Mouse (Mus musculus): ENCODE data around the gene Akap2. TPM values are rescaled to one million over a fixed set of nuclear protein-coding genes. Genes with fewer than 3 reads are reported as not detected.

Akap2 gene
- polyA plus RNA-seq, 1 experiment, result not detected

DNA sequence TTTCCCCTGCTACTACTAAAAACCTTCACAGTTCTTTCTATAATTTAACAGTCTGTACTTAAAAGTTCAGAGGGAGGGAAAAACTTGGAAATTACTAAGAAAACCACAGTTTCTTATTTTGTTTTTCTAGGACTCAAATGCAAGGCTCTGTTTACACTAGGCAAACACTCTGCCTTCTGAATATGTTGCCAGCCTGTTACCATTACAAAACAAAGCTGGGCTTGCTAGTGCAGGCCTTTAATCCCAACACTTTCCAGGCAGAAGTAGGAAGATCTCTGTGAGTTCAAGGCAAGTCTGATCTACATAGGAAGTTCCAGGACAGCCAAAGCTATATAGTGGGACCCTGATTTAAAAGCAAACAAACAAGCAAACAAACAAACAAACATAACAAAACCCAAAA is 58.1 kb downstream of the Akap2 start:
- Histone ChIP-seq H3K27ac (ENCODE audit: insufficient read depth, low read depth, low read length) (no peak overlapping the region), H3K4me1 (ENCODE audit: control insufficient read depth, insufficient read depth, low read length) (peaks cover 3% of the 10 kb centered on the region; the same call in 1 of the 2 replicates), H3K4me3 (ENCODE audit: insufficient read depth, low read depth, low read length) (no peak overlapping the region)
- no peak for TF ChIP-seq CTCF (IDR thresholded peaks at IDR 0.05; ENCODE audit: insufficient read depth, low read depth, low read length)
- TF ChIP-seq POLR2A (IDR thresholded peaks at IDR 0.05; ENCODE audit: insufficient read depth, low read depth, low read length), result no peak

DNA sequence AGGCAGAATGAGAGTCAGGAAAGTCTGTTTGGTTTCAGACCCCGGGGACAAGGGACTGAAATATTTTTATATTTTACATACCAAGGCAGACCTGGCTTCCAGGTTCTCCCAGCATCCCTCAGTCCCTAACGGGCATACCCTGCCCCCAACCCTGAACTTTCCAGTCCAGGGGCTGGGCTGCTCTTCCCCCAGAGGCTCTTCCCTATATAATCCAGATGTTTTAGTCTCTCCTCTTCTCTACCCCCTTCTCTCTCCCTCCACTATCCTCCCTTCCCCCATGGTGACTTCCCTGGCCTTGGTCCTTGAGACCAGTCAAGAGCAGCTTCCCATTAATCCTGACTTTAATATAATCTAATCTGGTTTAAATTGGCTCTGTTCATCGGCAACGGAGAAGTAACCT is 62.9 kb downstream of the Akap2 start:
- WGBS, result 57% methylated on average over 4 of the region's 4 CpGs
- TF ChIP-seq POLR2A (IDR thresholded peaks at IDR 0.05; ENCODE audit: insufficient read depth, low read depth, low read length) (no peak), CTCF (IDR thresholded peaks at IDR 0.05; ENCODE audit: insufficient read depth, low read depth, low read length) (no peak)

DNA sequence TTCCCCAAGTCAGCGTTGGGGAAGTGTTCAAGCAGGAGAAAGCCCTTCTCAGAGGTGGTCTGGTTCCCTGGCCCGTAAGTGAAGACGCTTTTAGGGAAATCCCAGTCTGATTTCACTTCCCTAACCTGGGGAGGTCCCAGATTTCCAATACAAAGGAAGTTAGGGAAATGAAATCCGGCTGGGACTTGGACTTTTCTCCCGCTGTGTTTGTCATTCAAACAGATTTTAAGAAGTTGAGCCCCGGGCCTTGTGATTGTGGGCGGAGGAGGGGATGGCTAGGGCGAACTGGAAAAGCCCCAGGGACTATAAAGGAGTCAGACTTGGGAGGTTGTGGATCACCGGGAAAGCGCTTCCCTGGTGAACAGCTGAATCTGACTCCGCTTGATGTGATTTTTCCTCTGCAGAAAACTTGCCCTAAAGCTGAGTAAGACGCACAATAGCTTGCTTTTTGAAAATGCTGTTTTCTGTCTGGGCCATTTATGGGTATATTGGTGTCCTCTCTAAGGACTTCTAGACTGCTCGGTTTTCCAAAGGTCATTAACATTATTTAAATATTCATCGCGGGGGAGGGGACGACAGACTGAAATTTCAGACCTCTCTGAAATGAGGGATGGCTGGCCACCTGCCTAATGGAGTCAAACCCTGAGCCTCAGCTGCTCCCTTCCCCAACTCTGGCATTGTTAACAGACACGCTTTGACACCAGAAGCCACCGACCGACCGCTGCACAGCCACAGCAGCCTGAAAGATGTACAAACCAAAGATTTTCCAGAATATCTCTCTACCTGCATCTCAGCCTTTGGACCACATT is 63.6 kb downstream of the Akap2 start:
- WGBS, result 46% methylated on average over 20 of the region's 20 CpGs
- Histone ChIP-seq H3K27ac (ENCODE audit: insufficient read depth, low read depth, low read length) (no peak overlapping the region), H3K4me3 (ENCODE audit: insufficient read depth, low read depth, low read length) (no peak overlapping the region), H3K4me1 (ENCODE audit: control insufficient read depth, insufficient read depth, low read length) (peaks cover 5% of the 10 kb centered on the region)
- TF ChIP-seq CTCF (IDR thresholded peaks at IDR 0.05; ENCODE audit: insufficient read depth, low read depth, low read length), result no peak
- TF ChIP-seq POLR2A (IDR thresholded peaks at IDR 0.05; ENCODE audit: insufficient read depth, low read depth, low read length), result no peak

More for the DNA sequence above, 62.9 kb downstream of the Akap2 start:
- H3K27ac ChIP-seq (ENCODE audit: insufficient read depth, low read depth, low read length), result no peak overlapping the region
- no peak overlapping the region for H3K4me3 ChIP-seq (ENCODE audit: insufficient read depth, low read depth, low read length)
- H3K4me1 ChIP-seq (ENCODE audit: control insufficient read depth, insufficient read depth, low read length), result peaks cover 5% of the 10 kb centered on the region

- Histone ChIP-seq H3K27ac (ENCODE audit: insufficient read depth, low read depth, low read length) (no peak overlapping the region), H3K4me1 (ENCODE audit: control insufficient read depth, insufficient read depth, low read length) (peaks cover 5% of the 10 kb centered on the region), H3K4me3 (ENCODE audit: insufficient read depth, low read depth, low read length) (peak overlapping the region; percentile 40)
- 2% methylated on average over 26 of the region's 26 CpGs for WGBS
- TF ChIP-seq POLR2A (IDR thresholded peaks at IDR 0.05; ENCODE audit: insufficient read depth, low read depth, low read length) (no peak), CTCF (IDR thresholded peaks at IDR 0.05; ENCODE audit: insufficient read depth, low read depth, low read length) (no peak)
Measured at GRCm38 (mm10) chr4:57781994-57782393, 64.5 kb downstream of the Akap2 start.

- TF ChIP-seq CTCF (IDR thresholded peaks at IDR 0.05; ENCODE audit: insufficient read depth, low read depth, low read length), result no peak
- no peak for TF ChIP-seq POLR2A (IDR thresholded peaks at IDR 0.05; ENCODE audit: insufficient read depth, low read depth, low read length)
- Histone ChIP-seq H3K4me1 (ENCODE audit: control insufficient read depth, insufficient read depth, low read length) (peaks cover 5% of the 10 kb centered on the region), H3K27ac (ENCODE audit: insufficient read depth, low read depth, low read length) (no peak overlapping the region), H3K4me3 (ENCODE audit: insufficient read depth, low read depth, low read length) (peak overlapping the region; percentile 8; the same call in 1 of the 2 replicates)
- WGBS, result 48% methylated on average over 33 of the region's 33 CpGs
Measured at GRCm38 (mm10) chr4:57782549-57783390, 65.3 kb downstream of the Akap2 start.

DNA sequence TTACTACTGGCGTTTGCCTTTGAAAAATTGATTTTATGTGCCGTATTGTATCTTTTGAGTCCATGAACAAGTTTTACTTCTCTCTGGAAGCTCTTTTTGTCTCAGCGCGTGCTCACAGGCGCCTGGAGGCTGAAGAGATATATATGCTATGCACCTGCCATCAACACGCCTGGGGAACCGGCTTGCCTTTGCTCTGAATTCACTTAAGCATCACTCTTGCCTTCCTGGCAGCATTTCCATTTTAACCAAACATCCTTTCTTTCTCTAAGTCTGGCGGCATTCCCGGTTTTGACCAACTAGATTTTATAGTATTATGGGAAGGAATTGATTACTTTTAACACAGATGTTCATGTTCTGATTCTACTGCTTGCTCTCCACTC is 65.9 kb downstream of the Akap2 start:
- 70% methylated on average over 9 of the region's 9 CpGs for WGBS
- TF ChIP-seq CTCF (IDR thresholded peaks at IDR 0.05; ENCODE audit: insufficient read depth, low read depth, low read length) (no peak), POLR2A (IDR thresholded peaks at IDR 0.05; ENCODE audit: insufficient read depth, low read depth, low read length) (no peak)
- Histone ChIP-seq H3K27ac (ENCODE audit: insufficient read depth, low read depth, low read length) (no peak overlapping the region), H3K4me3 (ENCODE audit: insufficient read depth, low read depth, low read length) (no peak overlapping the region), H3K4me1 (ENCODE audit: control insufficient read depth, insufficient read depth, low read length) (peaks cover 5% of the 10 kb centered on the region)

- TF ChIP-seq POLR2A (IDR thresholded peaks at IDR 0.05; ENCODE audit: insufficient read depth, low read depth, low read length), result no peak
- TF ChIP-seq CTCF (IDR thresholded peaks at IDR 0.05; ENCODE audit: insufficient read depth, low read depth, low read length), result no peak
- Histone ChIP-seq H3K4me1 (ENCODE audit: control insufficient read depth, insufficient read depth, low read length) (peaks cover 5% of the 10 kb centered on the region), H3K4me3 (ENCODE audit: insufficient read depth, low read depth, low read length) (no peak overlapping the region), H3K27ac (ENCODE audit: insufficient read depth, low read depth, low read length) (no peak overlapping the region)
- 89% methylated on average over 11 of the region's 11 CpGs for WGBS
Measured at GRCm38 (mm10) chr4:57783853-57784600, 66.6 kb downstream of the Akap2 start.

DNA sequence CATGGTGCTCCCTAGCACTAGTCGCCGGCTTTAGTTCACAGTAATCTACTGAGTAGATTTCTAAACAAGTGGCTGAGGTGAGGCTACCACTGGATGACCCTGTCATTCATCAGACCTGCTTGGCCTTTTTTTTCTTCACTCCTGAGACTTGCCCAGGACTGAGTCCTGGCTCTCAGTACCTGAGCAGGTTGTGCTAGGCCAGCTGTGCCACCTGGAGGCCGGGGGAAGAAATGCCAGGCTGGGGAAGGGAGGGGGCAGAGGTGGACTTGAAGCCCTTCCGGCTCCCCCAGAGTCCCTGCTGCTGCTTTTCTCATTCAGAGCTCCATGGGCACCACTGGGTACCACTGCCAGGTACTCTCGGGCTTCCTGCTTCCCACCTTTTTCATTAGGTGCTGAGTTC is 71.3 kb downstream of the Akap2 start:
- Histone ChIP-seq H3K4me3 (ENCODE audit: insufficient read depth, low read depth, low read length) (no peak overlapping the region), H3K27ac (ENCODE audit: insufficient read depth, low read depth, low read length) (no peak overlapping the region), H3K4me1 (ENCODE audit: control insufficient read depth, insufficient read depth, low read length) (no peaks in the 10 kb centered on the region)
- WGBS, result 74% methylated on average over 5 of the region's 5 CpGs
- TF ChIP-seq POLR2A (IDR thresholded peaks at IDR 0.05; ENCODE audit: insufficient read depth, low read depth, low read length) (no peak), CTCF (IDR thresholded peaks at IDR 0.05; ENCODE audit: insufficient read depth, low read depth, low read length) (no peak)
